Mouse (Mus musculus) liver, adult 2 months (tissue): ENCODE measurements around the gene Cpa1. TPM values are rescaled to one million over a fixed set of nuclear protein-coding genes. Genes with fewer than 3 reads are reported as not detected.

Source experiments
- DNase-seq: peaks from one replicate; pipeline ENCODE4 v3.0.0-alpha.2; 2011; ENCODE audit warnings: low read depth, low spot score; ENCODE audit errors: extremely low read depth
- H3K27ac ChIP-seq: fragments of 200-500 bp; replicated peaks from 2 replicates; pipeline ENCODE4 v1.5.1; 2012; ENCODE audit warnings: low read depth, mild to moderate bottlenecking, control low read depth, inconsistent platforms, low read length; ENCODE audit not compliant: insufficient read depth
- H3K27me3 ChIP-seq: fragments of 200-500 bp; 2 replicates; pipeline ENCODE4 v1.6.1; 2012; ENCODE audit warnings: mild to moderate bottlenecking, moderate library complexity, low read length, inconsistent platforms; ENCODE audit not compliant: control insufficient read depth, insufficient read depth
- H3K36me3 ChIP-seq: fragments of 200-500 bp; 2 replicates; pipeline ENCODE4 v1.6.1; 2012; ENCODE audit warnings: low read length, inconsistent platforms; ENCODE audit not compliant: control insufficient read depth, insufficient read depth
- H3K4me1 ChIP-seq: fragments of 200-500 bp; 2 replicates; pipeline ENCODE4 v1.6.1; 2011; ENCODE audit warnings: low read length; ENCODE audit not compliant: control insufficient read depth, insufficient read depth
- H3K4me3 ChIP-seq: fragments of 200-500 bp; 2 replicates; pipeline ENCODE4 v1.5.1; 2011; ENCODE audit warnings: low read depth, mild to moderate bottlenecking, control low read depth, low read length, moderate library complexity; ENCODE audit not compliant: insufficient read depth
- H3K79me2 ChIP-seq: fragments of 200-500 bp; 2 replicates; pipeline ENCODE4 v1.6.1; 2012; ENCODE audit warnings: inconsistent platforms, mild to moderate bottlenecking, low read length, moderate library complexity; ENCODE audit not compliant: control insufficient read depth, insufficient read depth
- H3K9ac ChIP-seq: fragments of 200-500 bp; 2 replicates; pipeline ENCODE4 v1.6.1; 2012; ENCODE audit warnings: low read depth, mild to moderate bottlenecking, control low read depth, inconsistent platforms, low read length
- CTCF ChIP-seq: fragments of 200-500 bp; IDR thresholded peaks from 2 replicates; pipeline ENCODE4 v1.5.1; 2011; ENCODE audit warnings: low read depth, low read length, control low read depth
- POLR2A ChIP-seq: fragments of 200-500 bp; IDR thresholded peaks from 2 replicates; pipeline ENCODE4 v1.6.1; 2011; ENCODE audit warnings: low read length, control low read depth; ENCODE audit not compliant: insufficient read depth; ENCODE audit errors: extremely low read depth
- WGBS: fragments of 180-500 bp; shearing (Covaris S2); methylation state at CpG from one replicate; pipeline ENCODE4 v1.1.7; 2018; 5-methylcytosine and 5-hydroxymethylcytosine counted together
- polyA plus RNA-seq: library from polyadenylated mRNA; depleted of rRNA; stranded (reverse); fragments of >200 nt; gene quantifications from 2 replicates; pipeline ENCODE4 v1.2.3, GENCODE M21; 2012; rRNA removed
- total RNA-seq: library from RNA; depleted of rRNA; stranded (reverse); fragments of >200 nt; gene quantifications from 2 replicates; pipeline ENCODE4 v1.2.3, GENCODE M21; 2014; rRNA removed

The Cpa1 gene
- total and polyA plus RNA-seq, 2 experiments = 0.26 to 76.8 TPM

DNA sequence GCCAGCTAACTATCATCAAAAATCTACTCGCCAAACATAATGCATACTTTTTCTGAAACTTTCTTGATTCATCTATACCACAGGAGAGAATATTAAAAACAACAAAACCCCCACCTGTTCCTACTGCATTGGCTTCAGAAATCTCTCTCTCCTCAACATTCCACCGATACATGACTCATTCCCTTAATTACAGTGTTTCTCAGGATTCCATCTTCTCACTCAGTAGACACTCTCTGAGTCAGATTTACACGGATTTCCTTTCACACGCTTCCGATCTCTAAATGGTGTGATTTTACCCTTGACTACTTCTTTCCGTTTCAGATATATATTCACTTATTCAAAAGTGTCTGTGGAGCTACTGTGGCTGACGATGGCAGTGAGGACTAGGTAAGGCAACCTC is 48.2 kb downstream of the Cpa1 start:
- no peak overlapping the region for H3K27ac ChIP-seq
- no peak for DNase-seq

DNA sequence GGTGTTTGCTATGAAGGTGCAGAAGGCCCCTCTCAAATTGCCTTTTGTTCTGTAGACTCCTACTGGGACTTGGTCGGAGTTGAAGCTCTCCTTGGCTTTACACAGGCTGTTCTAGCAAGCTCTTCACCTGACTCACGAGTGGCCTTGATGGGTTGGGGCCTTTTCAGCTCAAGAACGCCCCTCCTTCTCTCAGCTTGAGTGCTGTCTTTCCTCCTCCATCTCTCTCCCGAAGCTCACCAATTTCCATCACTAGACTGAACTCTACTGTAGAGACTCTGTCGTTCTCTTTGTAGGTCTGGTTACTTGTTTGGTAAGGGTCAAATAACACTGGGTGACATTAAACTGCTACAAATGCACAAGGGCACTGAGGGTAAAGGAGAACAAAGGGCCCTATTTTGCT is 53.8 kb downstream of the Cpa1 start:
- H3K36me3 ChIP-seq = no peaks in the 10 kb centered on the region
- peak overlapping the region; percentile 87 for H3K9ac ChIP-seq
- peak overlapping the region; percentile 79 for H3K27ac ChIP-seq
- H3K4me1 ChIP-seq = peaks cover 5% of the 10 kb centered on the region
- WGBS = 72% methylated on average over 5 of the region's 5 CpGs
- H3K79me2 ChIP-seq = no peaks in the 10 kb centered on the region
- DNase-seq = peak; percentile 5
- TF ChIP-seq POLR2A (no peak), CTCF (no peak)
- H3K27me3 ChIP-seq = no peaks in the 10 kb centered on the region
- H3K4me3 ChIP-seq = peak overlapping the region; percentile 95

More for the DNA sequence above, 48.2 kb downstream of the Cpa1 start:
- Histone ChIP-seq H3K36me3 (no peaks in the 10 kb centered on the region), H3K27me3 (no peaks in the 10 kb centered on the region), H3K79me2 (no peaks in the 10 kb centered on the region), H3K4me1 (no peaks in the 10 kb centered on the region; the same call in 1 of the 2 replicates), H3K4me3 (no peak overlapping the region), H3K9ac (no peak overlapping the region)
- WGBS = 88% methylated on average over 7 of the region's 7 CpGs
- TF ChIP-seq CTCF = no peak
- TF ChIP-seq POLR2A = no peak

- DNase-seq = peak; percentile 74
- Histone ChIP-seq H3K9ac (peak within 1 kb of the TSS; percentile 87), H3K79me2 (no peaks in the 10 kb centered on the region), H3K27ac (peak within 1 kb of the TSS; percentile 79), H3K4me3 (peak within 1 kb of the TSS; percentile 95), H3K27me3 (no peaks in the 10 kb centered on the region), H3K36me3 (no peaks in the 10 kb centered on the region), H3K4me1 (peaks cover 5% of the 10 kb centered on the region)
- no peak for TF ChIP-seq CTCF
- TF ChIP-seq POLR2A = peak; percentile 40; the same call in 1 of the 2 replicates
- WGBS = under 1% methylated on average over 42 of the region's 52 CpGs
Observed at GRCm38 (mm10) chr6:30693350-30693991, 54.5 kb downstream of the Cpa1 start, which contains the start of gene Cep41. TSS of gene Cep41 (minus strand) at chr6:30693749.

- DNase-seq = no peak
- H3K9ac ChIP-seq = no peak overlapping the region
Observed at GRCm38 (mm10) chr6:30694209-30694608, 55.2 kb downstream of the Cpa1 start.

More at GRCm38 (mm10) chr6:30694209-30694608, 55.2 kb downstream of the Cpa1 start:
- TF ChIP-seq POLR2A = no peak
- TF ChIP-seq CTCF = no peak
- Histone ChIP-seq H3K27me3 (no peaks in the 10 kb centered on the region), H3K4me1 (peaks cover 5% of the 10 kb centered on the region), H3K4me3 (no peak overlapping the region), H3K36me3 (no peaks in the 10 kb centered on the region), H3K79me2 (no peaks in the 10 kb centered on the region), H3K27ac (no peak overlapping the region)
- WGBS = 51% methylated on average over 6 of the region's 6 CpGs

Other genes starting within 250 kb of the Cpa1 start
- 7.2 and 8.2 TPM in 2 replicates for gene Zc3hc1, start 248.2 kb upstream of the Cpa1 start, total RNA-seq
- 7.3 and 11.0 TPM in 2 replicates for gene Zc3hc1, start 248.2 kb upstream of the Cpa1 start, polyA plus RNA-seq
- gene Klhdc10, start 237.3 kb upstream of the Cpa1 start, total RNA-seq = 18.8 and 25.0 TPM in 2 replicates
- 18.9 and 19.0 TPM in 2 replicates for gene Klhdc10, start 237.3 kb upstream of the Cpa1 start, polyA plus RNA-seq
- 9.2 and 12.0 TPM in 2 replicates for gene Tmem209, start 129.4 kb upstream of the Cpa1 start, total RNA-seq
- 18.4 and 23.5 TPM in 2 replicates for gene Tmem209, start 129.4 kb upstream of the Cpa1 start, polyA plus RNA-seq
- gene Ssmem1, start 129.4 kb upstream of the Cpa1 start, total RNA-seq = 0.20 TPM in 1 of 2 replicates, not detected in the other
- not detected in 2 replicates for gene Ssmem1, start 129.4 kb upstream of the Cpa1 start, polyA plus RNA-seq
- 6.5 and 32.6 TPM in 2 replicates for gene Cpa2, start 97.6 kb upstream of the Cpa1 start, total RNA-seq
- 0.12 TPM in 1 of 2 replicates, not detected in the other for gene Cpa2, start 97.6 kb upstream of the Cpa1 start, polyA plus RNA-seq
- not detected in 2 replicates for gene Cpa4, start 70.8 kb upstream of the Cpa1 start, total RNA-seq
- gene Cpa4, start 70.8 kb upstream of the Cpa1 start, polyA plus RNA-seq = not detected in 2 replicates
- not detected in 2 replicates for gene Cpa5, start 28.2 kb upstream of the Cpa1 start, total RNA-seq
- gene Cpa5, start 28.2 kb upstream of the Cpa1 start, polyA plus RNA-seq = not detected in 2 replicates
- 2.5 TPM in 2 replicates for gene Cep41, start 54.5 kb downstream of the Cpa1 start, total RNA-seq
- gene Cep41, start 54.5 kb downstream of the Cpa1 start, polyA plus RNA-seq = 1.3 and 1.4 TPM in 2 replicates
- 1.9 and 9.4 TPM in 2 replicates for gene Mest, start 84.3 kb downstream of the Cpa1 start, total RNA-seq
- 7.1 and 8.6 TPM in 2 replicates for gene Mest, start 84.3 kb downstream of the Cpa1 start, polyA plus RNA-seq